Mouse (Mus musculus) heart, embryonic 15.5 days (tissue): Measurements from ENCODE around the gene Etfa. TPM values are rescaled to one million over a fixed set of nuclear protein-coding genes. Genes with fewer than 3 reads are reported as not detected.
A peak's percentile ranks its signal among the peaks of the same experiment; 100 is the strongest.

Source experiments
- ATAC-seq: fragments of 200-750 bp; cut with Nextera tagmentation; replicated peaks from 2 replicates; pipeline ENCODE4 v1.8.0; 2017; ENCODE audit warnings: low read depth, moderate TSS enrichment; ENCODE audit not compliant: insufficient number of reproducible peaks, insufficient read depth, low FRiP score
- H3K27ac ChIP-seq: fragments of 300-500 bp; sonication (generic); 2 replicates; pipeline ENCODE4 v1.5.1; 2015; ENCODE audit warnings: mild to moderate bottlenecking, inconsistent platforms
- H3K27me3 ChIP-seq: fragments of 300-500 bp; sonication (generic); 2 replicates; pipeline ENCODE4 v1.6.1; 2015; ENCODE audit warnings: inconsistent platforms
- H3K36me3 ChIP-seq: fragments of 300-500 bp; sonication (generic); 2 replicates; pipeline ENCODE4 v1.6.1; 2015; ENCODE audit warnings: mild to moderate bottlenecking, inconsistent platforms
- H3K4me1 ChIP-seq: fragments of 300-500 bp; sonication (generic); replicated peaks from 2 replicates; pipeline ENCODE4 v1.6.1; 2015; ENCODE audit warnings: inconsistent platforms
- H3K4me2 ChIP-seq: fragments of 300-500 bp; sonication (generic); 2 replicates; pipeline ENCODE4 v1.6.1; 2015; ENCODE audit warnings: inconsistent platforms, mild to moderate bottlenecking, moderate library complexity
- H3K4me3 ChIP-seq: fragments of 300-500 bp; sonication (generic); 2 replicates; pipeline ENCODE4 v1.5.1; 2015; ENCODE audit warnings: mild to moderate bottlenecking, inconsistent platforms
- H3K9ac ChIP-seq: fragments of 300-500 bp; sonication (generic); 2 replicates; pipeline ENCODE4 v1.6.1; 2015; ENCODE audit warnings: mild to moderate bottlenecking, inconsistent platforms
- H3K9me3 ChIP-seq: fragments of 300-500 bp; sonication (generic); replicated peaks from 2 replicates; pipeline ENCODE4 v1.6.1; 2016; ENCODE audit warnings: inconsistent platforms
- WGBS: fragments of 180-500 bp; shearing (Covaris S2); methylation state at CpG from one replicate; pipeline ENCODE4 v1.1.7; 2015; ENCODE audit warnings: mixed read lengths; 5-methylcytosine and 5-hydroxymethylcytosine counted together
- polyA plus RNA-seq: library from polyadenylated mRNA; unstranded; fragments of >200 nt; fragmentation: Nextera tagmentation; extraction: Ambion mirVana; gene quantifications from 2 replicates; pipeline ENCODE4 v1.2.1, GENCODE M21; 2015

The Etfa gene
- polyA plus RNA-seq, 1 experiment from 2014 or later: 435 TPM

DNA sequence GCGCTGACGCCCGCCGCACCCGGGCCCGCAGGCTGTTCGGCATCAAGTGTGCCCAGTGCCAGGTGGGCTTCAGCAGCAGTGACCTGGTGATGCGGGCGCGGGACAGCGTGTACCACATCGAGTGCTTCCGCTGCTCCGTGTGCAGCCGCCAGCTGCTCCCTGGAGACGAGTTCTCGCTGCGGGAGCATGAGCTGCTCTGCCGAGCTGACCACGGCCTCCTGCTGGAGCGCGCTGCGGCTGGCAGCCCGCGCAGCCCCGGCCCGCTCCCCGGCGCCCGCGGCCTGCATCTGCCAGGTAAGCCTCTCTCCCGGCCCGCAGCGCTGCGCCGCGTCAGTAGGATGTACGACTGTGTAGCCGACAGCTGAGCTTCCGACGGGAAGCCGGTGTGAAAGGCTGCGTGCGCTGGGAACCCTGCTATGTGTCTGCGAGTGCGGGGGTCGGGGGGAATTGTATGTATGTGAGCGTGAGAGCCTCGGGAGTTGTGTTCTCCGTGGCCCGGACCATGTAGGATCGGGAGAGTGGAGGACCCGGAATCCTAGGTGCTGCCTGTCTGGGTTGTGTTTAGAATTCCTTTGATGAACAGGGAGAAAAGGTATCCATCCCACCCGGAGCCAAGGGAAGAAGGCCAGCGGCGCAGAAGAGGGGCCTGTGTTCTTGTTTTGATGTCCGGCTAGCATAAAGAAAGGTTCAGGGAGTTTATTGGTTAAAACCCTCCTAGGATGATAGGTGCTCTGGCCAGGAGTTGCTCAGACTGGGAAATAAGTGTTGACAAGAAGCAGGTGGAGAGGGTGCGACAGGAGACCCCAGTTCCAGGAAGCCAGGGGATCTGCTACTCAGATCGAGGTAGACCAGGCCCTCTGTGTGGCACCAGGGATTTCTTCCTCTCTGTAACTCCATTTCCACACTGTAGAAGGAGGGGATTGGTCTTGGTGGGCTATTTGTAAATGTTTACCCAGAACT lies 30.6 kb upstream of the Etfa start:
- Histone ChIP-seq H3K4me3 (peak overlapping the region; percentile 56), H3K27me3 (peaks cover 94% of the 10 kb centered on the region), H3K9me3 (no peaks in the 10 kb centered on the region), H3K36me3 (no peaks in the 10 kb centered on the region), H3K27ac (no peak overlapping the region), H3K4me2 (peak overlapping the region; percentile 86), H3K9ac (no peak overlapping the region), H3K4me1 (peaks cover 57% of the 10 kb centered on the region)
- 4% methylated on average over 50 of the region's 59 CpGs for WGBS
- no peak for ATAC-seq

DNA sequence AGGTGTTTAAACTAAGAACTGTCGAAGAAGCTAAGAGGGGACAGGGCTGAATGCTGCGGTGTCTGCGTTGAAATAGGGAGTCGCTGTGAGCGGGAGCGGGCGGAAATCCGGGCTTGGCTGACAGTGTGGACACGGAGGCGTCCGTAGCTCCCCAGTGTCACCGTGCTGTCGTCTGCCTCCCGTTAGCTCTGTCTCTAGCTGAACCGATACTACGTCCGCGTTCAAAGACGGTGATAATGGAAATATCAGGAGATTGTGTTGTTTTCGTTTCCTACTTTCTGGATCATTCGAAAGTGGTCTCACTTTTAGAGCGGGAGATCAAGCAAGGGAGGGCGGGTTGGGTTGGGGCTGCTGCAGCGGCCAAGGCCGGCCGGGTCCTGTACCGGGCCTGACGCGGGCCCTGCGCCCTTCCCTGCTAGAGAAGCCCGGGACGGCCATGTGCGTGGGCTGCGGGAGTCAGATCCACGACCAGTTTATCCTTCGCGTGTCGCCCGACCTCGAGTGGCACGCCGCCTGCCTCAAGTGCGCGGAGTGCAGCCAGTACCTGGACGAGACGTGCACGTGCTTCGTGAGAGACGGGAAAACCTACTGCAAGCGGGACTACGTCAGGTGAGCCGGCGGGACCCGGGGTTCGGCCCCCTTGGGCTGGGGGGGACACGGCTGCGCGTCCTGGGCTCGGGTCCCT lies 29.8 kb upstream of the Etfa start:
- peak overlapping the region; percentile 86 for H3K4me2 ChIP-seq
- peaks cover 93% of the 10 kb centered on the region for H3K27me3 ChIP-seq
- no peak overlapping the region for H3K9ac ChIP-seq
- no peaks in the 10 kb centered on the region for H3K9me3 ChIP-seq
- no peak overlapping the region for H3K27ac ChIP-seq
- peak overlapping the region; percentile 56 for H3K4me3 ChIP-seq
- no peaks in the 10 kb centered on the region for H3K36me3 ChIP-seq
- 1% methylated on average over 59 of the region's 59 CpGs for WGBS
- ATAC-seq: no peak
- H3K4me1 ChIP-seq: peaks cover 57% of the 10 kb centered on the region

DNA sequence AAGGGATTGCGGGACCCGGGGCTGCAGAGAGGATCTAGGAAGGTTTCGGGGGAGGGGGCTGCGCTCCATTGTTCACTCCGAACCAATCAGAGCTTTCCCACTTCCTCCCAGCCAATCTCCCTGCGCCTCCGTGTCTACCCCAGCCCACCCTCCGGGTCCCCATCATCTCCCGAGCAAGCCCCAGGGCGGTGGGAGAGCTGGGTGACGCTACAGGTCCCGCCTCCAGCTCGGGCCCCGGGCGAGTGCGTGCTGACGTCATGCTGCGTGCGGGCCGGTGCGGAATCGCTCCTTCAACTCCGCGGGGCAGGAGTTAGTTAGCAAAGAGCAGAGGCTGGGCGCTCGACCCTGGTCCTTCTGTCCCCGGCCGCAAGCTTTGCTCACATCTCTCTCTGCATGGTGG lies 28.8 kb upstream of the Etfa start:
- H3K27ac ChIP-seq: no peak overlapping the region
- ATAC-seq: peak; percentile 53
- H3K9ac ChIP-seq: 0 out of 2 replicates have a peak overlapping the region, but pooled peaks have one; percentile 32
- peaks cover 47% of the 10 kb centered on the region for H3K4me1 ChIP-seq
- H3K4me2 ChIP-seq: peak overlapping the region; percentile 86
- under 1% methylated on average over 28 of the region's 28 CpGs for WGBS
- no peaks in the 10 kb centered on the region for H3K36me3 ChIP-seq
- peak overlapping the region; percentile 56 for H3K4me3 ChIP-seq
- H3K9me3 ChIP-seq: no peaks in the 10 kb centered on the region
- peaks cover 90% of the 10 kb centered on the region for H3K27me3 ChIP-seq

DNA sequence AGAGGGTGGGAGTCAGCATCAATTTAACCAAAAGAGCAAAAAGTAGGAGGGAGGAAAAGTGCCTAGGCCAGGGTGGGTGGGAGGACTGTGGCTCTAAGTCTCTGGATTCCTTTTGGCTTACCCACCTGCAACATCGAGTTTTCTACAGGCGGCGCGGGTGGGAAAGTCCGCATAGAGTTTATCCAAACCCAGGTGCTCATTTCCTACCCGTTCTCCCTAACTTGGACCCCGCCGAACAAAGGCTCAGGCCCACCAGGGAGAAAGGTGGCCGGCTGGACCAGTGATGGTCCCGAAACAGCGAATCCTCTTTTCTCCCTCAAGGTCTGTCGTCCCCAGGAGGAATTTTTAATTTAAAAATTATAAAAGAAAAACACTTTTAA lies 28.3 kb upstream of the Etfa start:
- 3% methylated on average over 12 of the region's 12 CpGs for WGBS
- H3K27ac ChIP-seq: no peak overlapping the region
- H3K4me3 ChIP-seq: peak overlapping the region; percentile 56
- peaks cover 85% of the 10 kb centered on the region for H3K27me3 ChIP-seq
- H3K4me2 ChIP-seq: peak overlapping the region; percentile 86
- no peak for ATAC-seq
- H3K4me1 ChIP-seq: peaks cover 42% of the 10 kb centered on the region
- H3K9me3 ChIP-seq: no peaks in the 10 kb centered on the region
- H3K9ac ChIP-seq: 0 out of 2 replicates have a peak overlapping the region, but pooled peaks have one; percentile 32
- H3K36me3 ChIP-seq: no peaks in the 10 kb centered on the region

DNA sequence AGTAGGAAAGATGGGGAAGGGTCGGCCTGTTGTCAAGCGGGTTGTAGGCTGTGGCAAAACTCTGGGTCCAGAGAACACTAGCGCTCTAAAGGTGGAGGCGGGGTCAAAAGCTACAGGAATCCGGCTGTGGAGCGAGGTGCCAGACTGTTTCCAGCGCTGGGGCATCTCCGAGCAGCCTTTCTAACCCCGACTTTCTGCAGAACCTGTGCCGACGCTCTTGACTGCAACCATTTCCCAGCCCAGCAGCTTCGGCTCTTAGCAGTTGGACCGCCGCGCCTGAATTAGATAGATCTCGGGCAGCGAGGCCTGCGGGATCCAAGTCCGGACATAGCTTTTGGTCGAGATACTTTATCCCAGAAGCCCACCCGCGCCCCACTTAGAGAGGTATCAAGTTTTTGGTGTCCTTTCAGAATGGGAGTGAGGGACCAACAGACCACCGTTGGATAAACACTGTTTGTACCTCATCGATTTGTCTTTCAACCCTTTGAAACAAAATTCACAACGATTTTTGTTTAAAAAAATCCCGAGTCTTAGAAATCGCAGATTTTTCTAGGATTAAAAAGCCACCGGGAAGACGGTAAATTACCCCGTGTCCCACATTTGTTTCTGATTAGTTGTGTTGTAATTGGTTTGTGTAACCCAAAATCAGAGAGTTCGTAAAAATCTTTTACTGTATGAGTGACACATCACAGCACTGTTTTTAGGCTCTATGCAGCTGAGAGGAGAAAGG lies 27.8 kb upstream of the Etfa start:
- no peaks in the 10 kb centered on the region for H3K9me3 ChIP-seq
- H3K27ac ChIP-seq: no peak overlapping the region
- peak overlapping the region; percentile 86; the same call in 1 of the 2 replicates for H3K4me2 ChIP-seq
- peak overlapping the region; percentile 56 for H3K4me3 ChIP-seq
- WGBS: 4% methylated on average over 31 of the region's 31 CpGs
- peaks cover 37% of the 10 kb centered on the region for H3K4me1 ChIP-seq
- ATAC-seq: no peak
- H3K36me3 ChIP-seq: no peaks in the 10 kb centered on the region
- no peak overlapping the region for H3K9ac ChIP-seq
- peaks cover 80% of the 10 kb centered on the region for H3K27me3 ChIP-seq

DNA sequence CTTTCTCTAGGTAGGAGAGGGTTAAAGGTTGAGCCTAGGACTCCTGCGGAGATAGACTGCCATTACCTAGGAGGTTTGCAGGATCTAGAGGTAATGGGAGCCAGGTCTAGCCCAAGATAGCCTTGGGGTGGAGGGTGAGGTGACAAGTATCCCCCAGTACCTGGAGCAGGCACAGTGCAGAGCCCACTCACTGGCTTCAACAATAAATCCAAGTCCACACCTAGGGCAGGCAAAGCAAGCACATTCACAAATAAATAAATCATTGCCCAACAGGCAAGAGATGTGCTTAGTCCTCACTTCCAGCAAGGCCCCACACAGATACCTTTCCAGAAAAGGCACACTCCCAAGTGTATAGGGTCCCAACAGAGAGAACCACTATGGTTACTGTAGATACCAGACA lies 27.0 kb upstream of the Etfa start:
- 4% methylated on average over 1 of the region's 1 CpGs for WGBS

DNA sequence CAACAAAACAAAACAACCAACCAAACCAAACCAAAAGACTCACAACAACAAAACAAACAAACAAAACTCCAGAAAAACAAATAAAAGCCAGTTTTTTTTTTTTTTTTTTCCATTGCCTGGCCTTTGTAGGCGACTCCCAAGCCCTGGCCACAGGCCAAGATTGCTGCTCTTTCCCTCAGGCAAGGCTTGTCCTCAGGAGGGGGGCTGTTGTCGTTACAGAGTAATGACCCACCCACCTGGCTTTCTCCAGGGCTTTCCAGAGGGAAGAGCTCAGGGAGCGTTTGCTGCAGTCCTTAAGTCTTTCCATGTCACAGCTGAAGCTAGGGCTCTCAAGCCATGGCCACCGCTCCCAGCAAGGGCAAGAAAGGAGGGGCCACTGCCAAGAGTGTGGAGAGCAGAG lies 26.3 kb upstream of the Etfa start, which contains the start of gene Isl2:
Gene Isl2 (plus strand): TSS at position 296 of the 400 bp plus-strand sequence.
- Histone ChIP-seq H3K27me3 (peaks cover 65% of the 10 kb centered on the region), H3K4me1 (peaks cover 27% of the 10 kb centered on the region), H3K9me3 (no peaks in the 10 kb centered on the region), H3K9ac (no peak within 1 kb of the TSS), H3K36me3 (no peaks in the 10 kb centered on the region), H3K4me3 (peak within 1 kb of the TSS; percentile 56), H3K27ac (no peak within 1 kb of the TSS), H3K4me2 (0 out of 2 replicates have a peak within 1 kb of the TSS, but pooled peaks have one; percentile 11)
- ATAC-seq: no peak
- 15% methylated on average over 4 of the region's 4 CpGs for WGBS

More for the DNA sequence above, 27.0 kb upstream of the Etfa start:
- no peaks in the 10 kb centered on the region for H3K9me3 ChIP-seq
- H3K27ac ChIP-seq: no peak overlapping the region
- no peak overlapping the region for H3K9ac ChIP-seq
- H3K4me2 ChIP-seq: no peak overlapping the region
- no peak overlapping the region for H3K4me3 ChIP-seq
- H3K27me3 ChIP-seq: peaks cover 72% of the 10 kb centered on the region
- H3K36me3 ChIP-seq: no peaks in the 10 kb centered on the region
- peaks cover 29% of the 10 kb centered on the region for H3K4me1 ChIP-seq
- ATAC-seq: no peak

DNA sequence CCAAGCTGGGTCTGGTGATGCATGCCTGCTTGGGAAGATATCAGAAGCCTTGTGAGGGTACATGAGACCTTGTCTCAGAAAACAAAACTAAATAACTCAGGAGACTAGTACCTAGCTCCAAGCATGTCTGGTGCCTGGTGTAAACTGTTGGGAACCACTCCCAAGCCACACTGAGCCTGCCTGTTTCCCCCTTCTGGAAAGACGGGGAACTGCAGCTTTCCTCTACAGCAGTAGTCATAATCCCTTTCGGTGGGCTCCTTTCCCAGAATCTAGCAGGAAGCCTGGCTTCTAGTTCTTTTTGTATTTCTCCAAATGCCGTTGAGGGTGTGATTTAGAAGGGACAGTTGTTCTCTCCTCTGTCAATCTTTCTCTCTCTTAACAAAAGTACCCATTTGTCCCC lies 23.9 kb upstream of the Etfa start:
- H3K36me3 ChIP-seq: no peaks in the 10 kb centered on the region
- H3K4me3 ChIP-seq: no peak overlapping the region
- H3K9me3 ChIP-seq: no peaks in the 10 kb centered on the region
- no peak overlapping the region for H3K9ac ChIP-seq
- H3K4me2 ChIP-seq: no peak overlapping the region
- H3K27me3 ChIP-seq: peaks cover 48% of the 10 kb centered on the region
- peaks cover 8% of the 10 kb centered on the region for H3K4me1 ChIP-seq
- WGBS: 23% methylated on average over 3 of the region's 3 CpGs
- ATAC-seq: no peak
- no peak overlapping the region for H3K27ac ChIP-seq

DNA sequence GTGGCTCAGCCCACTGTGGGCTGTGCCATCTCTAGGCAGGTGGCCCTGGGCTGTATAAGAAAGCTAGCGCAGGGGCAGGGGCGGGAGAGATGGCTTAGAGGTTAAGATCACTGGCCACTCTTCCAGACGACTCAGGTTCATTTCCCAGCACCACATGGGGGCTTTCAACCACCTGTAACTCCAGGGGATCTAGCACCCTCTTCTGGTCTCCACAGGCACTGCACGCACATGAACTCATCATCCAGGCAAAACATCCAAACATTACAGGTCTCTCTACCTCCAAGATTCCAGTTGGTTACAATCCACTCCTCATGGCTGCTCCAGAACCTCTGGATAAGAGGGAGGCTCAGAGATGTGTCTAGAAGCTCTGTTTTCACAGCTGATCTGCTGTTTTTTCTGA lies 13.7 kb upstream of the Etfa start:
- ATAC-seq: no peak

DNA sequence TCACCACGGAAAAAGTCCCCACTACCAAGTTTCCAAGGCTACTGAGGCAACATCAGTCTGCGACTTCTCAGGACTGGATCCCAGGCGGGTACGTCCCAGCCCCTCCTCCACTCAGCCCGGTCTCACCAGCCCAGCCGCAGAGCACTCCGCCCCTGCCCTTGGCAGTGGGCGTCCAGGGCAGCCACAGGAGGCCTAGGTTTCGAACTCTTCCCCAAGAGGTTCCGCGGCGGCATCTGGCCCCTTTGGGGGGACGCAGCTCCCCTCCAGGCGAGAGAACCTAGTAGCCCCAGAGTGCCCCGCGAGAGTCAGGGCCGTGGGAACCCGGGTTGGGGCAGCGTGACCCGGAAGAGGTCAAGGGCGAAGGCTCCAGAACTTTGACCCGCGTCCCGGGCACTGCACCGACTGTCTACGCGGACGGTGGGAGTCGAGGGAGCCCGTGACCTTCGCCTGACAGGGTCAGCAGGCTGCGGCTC lies 486 bp downstream of the Etfa start:
- peak overlapping the region; percentile 92 for H3K9ac ChIP-seq
- H3K9me3 ChIP-seq: no peaks in the 10 kb centered on the region
- WGBS: 0% methylated on average over 32 of the region's 32 CpGs
- no peaks in the 10 kb centered on the region for H3K36me3 ChIP-seq
- H3K4me3 ChIP-seq: peak overlapping the region; percentile 88
- peaks cover 12% of the 10 kb centered on the region for H3K27me3 ChIP-seq
- H3K4me1 ChIP-seq: peaks cover 19% of the 10 kb centered on the region
- peak overlapping the region; percentile 78 for H3K4me2 ChIP-seq
- H3K27ac ChIP-seq: peak overlapping the region; percentile 94
- ATAC-seq: peak; percentile 79

More for the DNA sequence above, 13.7 kb upstream of the Etfa start:
- Histone ChIP-seq H3K9me3 (no peaks in the 10 kb centered on the region), H3K4me1 (no peaks in the 10 kb centered on the region), H3K9ac (no peak overlapping the region), H3K27me3 (0 out of 2 replicates have a peak, but pooled peaks cover 9% of the 10 kb centered on the region), H3K36me3 (no peaks in the 10 kb centered on the region), H3K27ac (no peak overlapping the region), H3K4me2 (no peak overlapping the region), H3K4me3 (no peak overlapping the region)
- WGBS: 41% methylated on average over 4 of the region's 4 CpGs
